Mouse (Mus musculus): ENCODE results near the gene Hcar1. TPM values are rescaled to one million over a fixed set of nuclear protein-coding genes. Genes with fewer than 3 reads are reported as not detected.

The Hcar1 gene
- total and polyA plus RNA-seq, 3 experiments: not detected

- H3K9ac ChIP-seq (ENCODE audit: control insufficient read depth, low read depth, low read length, poor library complexity, severe bottlenecking): no peak overlapping the region
- H3K79me2 ChIP-seq (ENCODE audit: control insufficient read depth, insufficient read depth, low read length, poor library complexity): no peaks in the 10 kb centered on the region
- H3K27ac ChIP-seq (ENCODE audit: control insufficient read depth, low read depth, low read length): no peak overlapping the region
- no peak for DNase-seq (ENCODE audit: low read depth, low spot score)
- no peaks in the 10 kb centered on the region for H3K4me1 ChIP-seq (ENCODE audit: control insufficient read depth in 1 of 2, insufficient read depth in 2 of 2, low read length in 2 of 2)
- no peaks in the 10 kb centered on the region; a peak in 1 of 4 replicates for H3K36me3 ChIP-seq (ENCODE audit: control insufficient read depth in 1 of 2, insufficient read depth in 2 of 2, low read length in 2 of 2)
- H3K4me3 ChIP-seq (ENCODE audit: control insufficient read depth in 1 of 2, insufficient read depth in 1 of 2, low read depth in 2 of 2, low read length in 2 of 2): no peak overlapping the region
- peaks cover 0 to 2% of the 10 kb centered on the region in 2 experiments; a peak in 3 of 4 replicates for H3K27me3 ChIP-seq (ENCODE audit: control insufficient read depth in 1 of 2, insufficient read depth in 2 of 2, low read length in 2 of 2)
- no peaks in the 10 kb centered on the region for H3K9me3 ChIP-seq (replicated peaks; ENCODE audit: insufficient read depth, low read length)
- no peak for TF ChIP-seq MEF2A (IDR thresholded peaks at IDR 0.05; ENCODE audit: extremely low read depth, insufficient replicate concordance, low read depth, low read length, poor library complexity, severe bottlenecking)
- TF ChIP-seq EP300 (IDR thresholded peaks at IDR 0.05; ENCODE audit: low read depth in 1 of 2, low read length in 2 of 2): no peak
- TF ChIP-seq MAZ (IDR thresholded peaks at IDR 0.05; ENCODE audit: low read depth, low read length): no peak
- TF ChIP-seq JUND (IDR thresholded peaks at IDR 0.05; ENCODE audit: low read depth, low read length): no peak
- TF ChIP-seq NELFE (IDR thresholded peaks at IDR 0.05; ENCODE audit: low read depth, low read length): no peak
- no peak for TF ChIP-seq MAFK (IDR thresholded peaks at IDR 0.05; ENCODE audit: borderline replicate concordance, low read depth, low read length)
- no peak for TF ChIP-seq GABPA (IDR thresholded peaks at IDR 0.05; ENCODE audit: low read depth, low read length)
- no peak for TF ChIP-seq CHD1 (IDR thresholded peaks at IDR 0.05; ENCODE audit: low read depth, low read length)
- no peak for TF ChIP-seq BHLHE40 (IDR thresholded peaks at IDR 0.05; ENCODE audit: borderline replicate concordance, low read depth, low read length)
- no peak for TF ChIP-seq POLR2AphosphoS2 (IDR thresholded peaks at IDR 0.05; ENCODE audit: low read length)
- TF ChIP-seq ZKSCAN1 (IDR thresholded peaks at IDR 0.05; ENCODE audit: low read depth, low read length): no peak
- no peak for TF ChIP-seq MAX (IDR thresholded peaks at IDR 0.05; ENCODE audit: low read length)
- TF ChIP-seq GATA1 (IDR thresholded peaks at IDR 0.05; ENCODE audit: low read depth, low read length): no peak
- TF ChIP-seq RAD21 (IDR thresholded peaks at IDR 0.05; ENCODE audit: low read depth, low read length): no peak
- TF ChIP-seq HCFC1 (IDR thresholded peaks at IDR 0.05; ENCODE audit: low read depth, low read length): no peak
Measured at GRCm38 (mm10) chr5:123854511-123854910, 25.3 kb downstream of the Hcar1 start.

DNA sequence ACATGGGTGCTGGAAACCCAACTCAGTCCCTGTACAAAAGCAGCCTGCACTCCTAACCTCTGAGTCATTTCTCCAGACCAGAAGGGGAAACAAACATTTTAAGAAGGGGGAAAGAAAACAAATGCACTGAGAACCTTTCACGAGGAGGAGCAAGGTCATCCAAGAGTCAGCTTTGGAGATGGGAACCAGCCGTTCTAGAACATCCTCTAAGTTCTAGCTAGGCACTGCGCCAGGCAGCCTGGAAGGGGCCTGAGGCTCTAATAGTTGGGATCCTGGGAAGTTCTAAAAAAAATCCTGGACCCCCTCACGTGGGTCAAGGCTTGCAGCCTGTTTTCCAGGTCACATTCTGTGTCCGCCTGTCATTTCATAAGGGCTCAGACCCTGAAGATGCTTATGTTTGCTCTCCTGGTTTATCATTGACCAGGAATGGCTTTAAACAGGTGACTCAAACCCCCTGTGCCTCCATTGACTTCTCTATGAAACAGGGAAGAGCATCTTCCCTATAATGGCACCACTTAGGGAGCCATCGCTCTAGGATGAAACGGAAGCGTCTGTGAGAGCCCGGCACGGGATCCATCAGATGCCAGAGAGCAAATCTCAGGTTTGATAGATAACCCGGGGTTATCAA lies 25.8 kb downstream of the Hcar1 start:
- Histone ChIP-seq H3K4me1 (ENCODE audit: control insufficient read depth in 1 of 2, insufficient read depth in 2 of 2, low read length in 2 of 2) (no peaks in the 10 kb centered on the region), H3K36me3 (ENCODE audit: control insufficient read depth in 1 of 2, insufficient read depth in 2 of 2, low read length in 2 of 2) (no peaks in the 10 kb centered on the region; a peak in 1 of 4 replicates), H3K4me3 (ENCODE audit: control insufficient read depth in 1 of 2, insufficient read depth in 1 of 2, low read depth in 2 of 2, low read length in 2 of 2) (no peak overlapping the region), H3K79me2 (ENCODE audit: control insufficient read depth, insufficient read depth, low read length, poor library complexity) (no peaks in the 10 kb centered on the region), H3K27me3 (ENCODE audit: control insufficient read depth in 1 of 2, insufficient read depth in 2 of 2, low read length in 2 of 2) (peaks cover 0 to 2% of the 10 kb centered on the region in 2 experiments; a peak in 3 of 4 replicates), H3K9ac (ENCODE audit: control insufficient read depth, low read depth, low read length, poor library complexity, severe bottlenecking) (no peak overlapping the region), H3K9me3 (replicated peaks; ENCODE audit: insufficient read depth, low read length) (no peaks in the 10 kb centered on the region), H3K27ac (ENCODE audit: control insufficient read depth, low read depth, low read length) (no peak overlapping the region)
- TF ChIP-seq CHD2 (IDR thresholded peaks at IDR 0.05; ENCODE audit: low read length) (no peak), MAX (IDR thresholded peaks at IDR 0.05; ENCODE audit: low read length) (no peak), TAL1 (IDR thresholded peaks at IDR 0.05; ENCODE audit: low read length) (no peak), ZMIZ1 (IDR thresholded peaks at IDR 0.05; ENCODE audit: low read depth, low read length) (no peak)
- no peak for DNase-seq (ENCODE audit: low read depth, low spot score)

All from MEL (cell line).